Mouse (Mus musculus): ENCODE data around the gene Mrpl54. TPM values are rescaled to one million over a fixed set of nuclear protein-coding genes. Genes with fewer than 3 reads are reported as not detected.

Mrpl54 gene
- polyA plus RNA-seq, 1 experiment from 2014 or later: 136 TPM

- WGBS: 17% methylated on average over 8 of the region's 9 CpGs
- H3K4me2 ChIP-seq (ENCODE audit: low read depth, low read length): no peak overlapping the region
- H3K4me1 ChIP-seq (ENCODE audit: control insufficient read depth, insufficient read depth, low read length): no peaks in the 10 kb centered on the region
- H3K9ac ChIP-seq (replicated peaks; ENCODE audit: low read depth, low read length): no peak overlapping the region
- H3K27ac ChIP-seq (ENCODE audit: low read depth, low read length): no peak overlapping the region
- peak; percentile 45; the same call in 1 of the 2 replicates for ATAC-seq (ENCODE audit: low read depth)
- H3K36me3 ChIP-seq (ENCODE audit: control insufficient read depth, insufficient read depth, low read length): peaks cover 34% of the 10 kb centered on the region
- H3K4me3 ChIP-seq (ENCODE audit: low read depth, low read length): no peak overlapping the region
- no peaks in the 10 kb centered on the region for H3K9me3 ChIP-seq (ENCODE audit: control insufficient read depth, low read length)
- H3K27me3 ChIP-seq (ENCODE audit: control insufficient read depth, insufficient read depth, low read length): no peaks in the 10 kb centered on the region
Measured at GRCm38 (mm10) chr10:81304597-81305238, 38.0 kb upstream of the Mrpl54 start.

DNA sequence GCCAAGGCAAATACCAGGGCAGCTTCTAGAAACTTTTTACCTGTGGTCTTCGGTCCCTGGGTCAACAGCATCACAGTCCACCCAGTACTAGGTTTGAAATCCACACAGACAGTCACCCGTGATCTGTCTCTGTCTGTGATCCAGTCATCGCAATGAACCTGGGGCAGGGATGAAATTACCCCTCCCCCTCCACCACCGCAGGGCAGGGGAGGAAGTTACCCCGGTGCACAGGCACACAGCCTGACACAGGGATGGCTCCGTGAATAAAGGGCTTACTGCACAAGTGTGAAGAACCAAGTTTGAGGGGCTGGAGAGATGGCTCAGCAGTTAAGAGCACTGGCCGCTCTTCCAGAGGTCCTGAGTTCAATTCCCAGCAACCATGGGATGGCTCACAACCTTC is 37.0 kb upstream of the Mrpl54 start:
- ATAC-seq (ENCODE audit: low read depth): no peak
- Histone ChIP-seq H3K4me3 (ENCODE audit: low read depth, low read length) (no peak overlapping the region), H3K27me3 (ENCODE audit: control insufficient read depth, insufficient read depth, low read length) (no peaks in the 10 kb centered on the region), H3K4me1 (ENCODE audit: control insufficient read depth, insufficient read depth, low read length) (0 out of 2 replicates have a peak, but pooled peaks cover 3% of the 10 kb centered on the region), H3K9ac (replicated peaks; ENCODE audit: low read depth, low read length) (no peak overlapping the region), H3K36me3 (ENCODE audit: control insufficient read depth, insufficient read depth, low read length) (peaks cover 24% of the 10 kb centered on the region), H3K9me3 (ENCODE audit: control insufficient read depth, low read length) (no peaks in the 10 kb centered on the region), H3K4me2 (ENCODE audit: low read depth, low read length) (no peak overlapping the region), H3K27ac (ENCODE audit: low read depth, low read length) (no peak overlapping the region)
- WGBS: 82% methylated on average over 7 of the region's 7 CpGs

GRCm38 (mm10) chr10:81303258-81303657 is 36.5 kb upstream of the Mrpl54 start:
- H3K27ac ChIP-seq (ENCODE audit: low read depth, low read length): no peak overlapping the region
- 77% methylated on average over 10 of the region's 10 CpGs for WGBS
- no peak overlapping the region for H3K9ac ChIP-seq (replicated peaks; ENCODE audit: low read depth, low read length)

DNA sequence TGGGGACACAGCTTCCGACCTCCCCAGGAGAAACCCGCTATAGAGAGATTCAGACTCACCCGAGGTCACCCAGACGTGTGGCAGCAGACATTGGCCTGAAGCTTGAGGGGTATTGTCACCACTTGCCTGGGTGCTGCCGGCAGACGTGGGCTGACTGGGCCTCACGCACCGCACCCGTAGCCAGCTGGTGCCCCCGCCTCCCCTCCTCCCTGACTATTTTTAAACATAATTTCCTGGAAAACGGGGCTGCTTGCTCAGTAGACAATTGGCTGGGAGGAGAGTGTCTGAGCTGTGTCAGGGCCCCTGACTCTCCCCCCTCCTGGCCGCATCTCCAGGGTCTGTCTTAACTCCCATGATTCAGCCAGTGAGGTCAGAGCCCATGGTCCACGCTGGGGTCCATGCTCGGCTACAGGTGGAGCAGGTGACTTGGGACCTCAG is 36.1 kb upstream of the Mrpl54 start:
- H3K27ac ChIP-seq (ENCODE audit: low read depth, low read length): no peak overlapping the region
- WGBS: 62% methylated on average over 14 of the region's 14 CpGs

More at GRCm38 (mm10) chr10:81303258-81303657, 36.5 kb upstream of the Mrpl54 start:
- Histone ChIP-seq H3K27me3 (ENCODE audit: control insufficient read depth, insufficient read depth, low read length) (no peaks in the 10 kb centered on the region), H3K4me3 (ENCODE audit: low read depth, low read length) (no peak overlapping the region), H3K4me2 (ENCODE audit: low read depth, low read length) (no peak overlapping the region), H3K36me3 (ENCODE audit: control insufficient read depth, insufficient read depth, low read length) (peaks cover 21% of the 10 kb centered on the region), H3K4me1 (ENCODE audit: control insufficient read depth, insufficient read depth, low read length) (0 out of 2 replicates have a peak, but pooled peaks cover 3% of the 10 kb centered on the region), H3K9me3 (ENCODE audit: control insufficient read depth, low read length) (no peaks in the 10 kb centered on the region)
- no peak for ATAC-seq (ENCODE audit: low read depth)

DNA sequence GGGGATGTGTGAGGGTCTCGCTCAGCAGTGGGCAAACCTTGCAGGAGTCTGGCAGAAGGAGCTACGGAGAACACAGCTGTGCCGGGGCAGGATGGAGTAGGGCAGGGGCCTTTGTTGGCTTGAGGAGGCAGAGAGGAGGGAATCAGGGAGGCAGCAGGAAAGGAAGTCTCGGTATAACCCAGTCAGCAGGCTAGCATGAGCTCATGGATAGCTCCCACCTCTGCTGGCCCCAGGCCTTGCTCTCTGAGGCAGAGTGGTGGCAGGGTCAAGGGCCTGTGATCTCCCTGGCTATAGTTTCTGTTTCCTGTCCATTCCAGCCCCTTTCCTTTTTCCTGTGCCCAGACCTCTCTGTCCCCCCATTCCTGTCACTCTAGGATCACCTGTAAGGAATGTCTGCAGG is 35.6 kb upstream of the Mrpl54 start:
- H3K4me2 ChIP-seq (ENCODE audit: low read depth, low read length): no peak overlapping the region
- H3K9me3 ChIP-seq (ENCODE audit: control insufficient read depth, low read length): no peaks in the 10 kb centered on the region
- WGBS: 63% methylated on average over 4 of the region's 4 CpGs
- no peaks in the 10 kb centered on the region for H3K27me3 ChIP-seq (ENCODE audit: control insufficient read depth, insufficient read depth, low read length)
- H3K9ac ChIP-seq (replicated peaks; ENCODE audit: low read depth, low read length): no peak overlapping the region
- H3K4me1 ChIP-seq (ENCODE audit: control insufficient read depth, insufficient read depth, low read length): 0 out of 2 replicates have a peak, but pooled peaks cover 3% of the 10 kb centered on the region
- peaks cover 12% of the 10 kb centered on the region for H3K36me3 ChIP-seq (ENCODE audit: control insufficient read depth, insufficient read depth, low read length)
- H3K27ac ChIP-seq (ENCODE audit: low read depth, low read length): no peak overlapping the region
- ATAC-seq (ENCODE audit: low read depth): no peak
- no peak overlapping the region for H3K4me3 ChIP-seq (ENCODE audit: low read depth, low read length)

More for the DNA sequence above, 36.1 kb upstream of the Mrpl54 start:
- H3K9ac ChIP-seq (replicated peaks; ENCODE audit: low read depth, low read length): no peak overlapping the region
- H3K27me3 ChIP-seq (ENCODE audit: control insufficient read depth, insufficient read depth, low read length): no peaks in the 10 kb centered on the region
- no peak overlapping the region for H3K4me3 ChIP-seq (ENCODE audit: low read depth, low read length)
- H3K4me2 ChIP-seq (ENCODE audit: low read depth, low read length): no peak overlapping the region
- no peak for ATAC-seq (ENCODE audit: low read depth)
- H3K4me1 ChIP-seq (ENCODE audit: control insufficient read depth, insufficient read depth, low read length): 0 out of 2 replicates have a peak, but pooled peaks cover 3% of the 10 kb centered on the region
- no peaks in the 10 kb centered on the region for H3K9me3 ChIP-seq (ENCODE audit: control insufficient read depth, low read length)
- peaks cover 17% of the 10 kb centered on the region for H3K36me3 ChIP-seq (ENCODE audit: control insufficient read depth, insufficient read depth, low read length)

DNA sequence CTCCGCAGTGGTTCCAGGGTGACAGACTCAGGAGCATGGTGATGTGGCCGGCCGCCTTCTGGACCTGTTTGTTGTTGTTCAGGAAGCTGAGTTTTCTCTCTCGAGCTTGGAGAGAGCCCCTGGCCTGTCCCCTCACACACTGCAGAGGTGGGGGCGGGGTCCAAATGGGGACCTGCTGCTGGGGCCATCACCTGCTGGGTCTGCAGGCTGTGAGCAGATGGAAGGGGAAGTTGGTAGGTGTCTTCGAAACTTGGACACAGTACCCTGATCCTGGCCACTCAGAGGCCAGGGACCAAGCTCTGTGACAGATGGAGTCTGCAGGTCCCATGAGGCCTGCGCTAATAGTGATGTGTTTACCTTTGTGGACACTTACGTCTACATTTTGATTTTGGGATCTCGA is 34.6 kb upstream of the Mrpl54 start:
- 82% methylated on average over 9 of the region's 9 CpGs for WGBS
- no peak for ATAC-seq (ENCODE audit: low read depth)
- Histone ChIP-seq H3K36me3 (ENCODE audit: control insufficient read depth, insufficient read depth, low read length) (peaks cover 2% of the 10 kb centered on the region), H3K4me2 (ENCODE audit: low read depth, low read length) (no peak overlapping the region), H3K4me3 (ENCODE audit: low read depth, low read length) (no peak overlapping the region), H3K9me3 (ENCODE audit: control insufficient read depth, low read length) (no peaks in the 10 kb centered on the region), H3K4me1 (ENCODE audit: control insufficient read depth, insufficient read depth, low read length) (0 out of 2 replicates have a peak, but pooled peaks cover 3% of the 10 kb centered on the region), H3K9ac (replicated peaks; ENCODE audit: low read depth, low read length) (no peak overlapping the region), H3K27me3 (ENCODE audit: control insufficient read depth, insufficient read depth, low read length) (no peaks in the 10 kb centered on the region), H3K27ac (ENCODE audit: low read depth, low read length) (no peak overlapping the region)

DNA sequence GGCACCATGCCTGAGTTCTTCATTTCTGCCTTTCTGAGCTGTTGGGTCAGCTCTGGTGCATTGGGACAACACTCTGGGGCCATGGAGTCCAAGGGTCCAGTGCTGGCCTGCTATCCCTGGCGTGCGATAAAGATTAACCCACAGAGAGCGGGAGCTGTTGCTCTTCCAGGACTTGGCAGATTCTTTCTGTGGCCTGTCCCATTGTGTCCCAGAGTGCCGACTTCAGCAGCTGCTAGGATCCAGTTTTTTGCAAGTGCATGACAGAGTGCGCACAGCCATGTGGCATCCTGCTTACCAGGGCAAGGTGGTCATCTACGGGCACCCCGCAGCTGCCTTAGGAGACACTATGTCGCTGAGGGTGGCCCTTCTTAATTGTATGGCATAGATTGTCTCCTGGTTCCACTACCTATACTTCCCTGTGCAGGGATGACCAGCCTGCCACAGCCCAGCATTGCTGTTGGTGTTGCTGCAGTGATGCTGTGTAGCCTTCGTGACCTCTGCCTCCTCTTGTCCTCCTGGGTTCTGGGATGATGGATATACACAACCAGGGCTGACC is 33.7 kb upstream of the Mrpl54 start:
- no peak overlapping the region for H3K4me2 ChIP-seq (ENCODE audit: low read depth, low read length)
- WGBS: 89% methylated on average over 9 of the region's 9 CpGs
- no peaks in the 10 kb centered on the region for H3K27me3 ChIP-seq (ENCODE audit: control insufficient read depth, insufficient read depth, low read length)
- no peaks in the 10 kb centered on the region; the same call in 1 of the 2 replicates for H3K36me3 ChIP-seq (ENCODE audit: control insufficient read depth, insufficient read depth, low read length)
- no peak overlapping the region for H3K27ac ChIP-seq (ENCODE audit: low read depth, low read length)
- ATAC-seq (ENCODE audit: low read depth): no peak
- no peaks in the 10 kb centered on the region for H3K9me3 ChIP-seq (ENCODE audit: control insufficient read depth, low read length)
- no peak overlapping the region for H3K9ac ChIP-seq (replicated peaks; ENCODE audit: low read depth, low read length)
- no peak overlapping the region for H3K4me3 ChIP-seq (ENCODE audit: low read depth, low read length)
- H3K4me1 ChIP-seq (ENCODE audit: control insufficient read depth, insufficient read depth, low read length): 0 out of 2 replicates have a peak, but pooled peaks cover 3% of the 10 kb centered on the region

GRCm38 (mm10) chr10:81299585-81300351 is 33.0 kb upstream of the Mrpl54 start:
- peaks cover 8% of the 10 kb centered on the region for H3K4me1 ChIP-seq (ENCODE audit: control insufficient read depth, insufficient read depth, low read length)
- 92% methylated on average over 14 of the region's 14 CpGs for WGBS
- H3K9ac ChIP-seq (replicated peaks; ENCODE audit: low read depth, low read length): no peak overlapping the region

More at GRCm38 (mm10) chr10:81299585-81300351, 33.0 kb upstream of the Mrpl54 start:
- Histone ChIP-seq H3K9me3 (ENCODE audit: control insufficient read depth, low read length) (no peaks in the 10 kb centered on the region), H3K4me3 (ENCODE audit: low read depth, low read length) (no peak overlapping the region), H3K27ac (ENCODE audit: low read depth, low read length) (no peak overlapping the region), H3K27me3 (ENCODE audit: control insufficient read depth, insufficient read depth, low read length) (no peaks in the 10 kb centered on the region), H3K36me3 (ENCODE audit: control insufficient read depth, insufficient read depth, low read length) (no peaks in the 10 kb centered on the region; the same call in 1 of the 2 replicates), H3K4me2 (ENCODE audit: low read depth, low read length) (no peak overlapping the region)
- no peak for ATAC-seq (ENCODE audit: low read depth)

Measured in neural tube, embryonic 14.5 days (tissue).